Mouse (Mus musculus): ENCODE measurements around the gene Slamf6.
"Not testable (repeated sequence)": the region's sequence is repeated elsewhere in the genome, so short reads cannot be mapped to it uniquely, and the experiment has no call there.

The Slamf6 gene

DNA sequence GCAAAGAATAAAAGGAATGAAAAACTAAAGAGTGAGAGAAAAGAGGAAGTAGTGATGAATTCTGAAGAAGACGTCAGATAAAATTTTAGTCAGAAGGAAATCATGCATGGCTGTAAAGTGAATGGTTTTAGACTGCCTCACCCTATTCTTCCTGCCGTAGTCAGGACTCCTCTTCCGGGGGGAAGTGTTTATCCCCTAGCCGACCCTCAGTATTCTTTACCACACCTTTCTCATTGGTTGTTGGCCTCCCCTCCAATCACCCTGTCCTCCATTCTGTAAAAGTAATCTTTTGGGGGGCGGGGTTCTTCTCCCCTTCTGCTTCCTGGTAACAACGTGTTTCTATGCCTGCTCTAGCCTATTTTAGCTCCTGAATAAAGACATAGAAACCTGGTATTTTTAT, 37.8 kb downstream of the Slamf6 start:
- in situ Hi-C loops (cut with MboI, MseI): no loop called here

DNA sequence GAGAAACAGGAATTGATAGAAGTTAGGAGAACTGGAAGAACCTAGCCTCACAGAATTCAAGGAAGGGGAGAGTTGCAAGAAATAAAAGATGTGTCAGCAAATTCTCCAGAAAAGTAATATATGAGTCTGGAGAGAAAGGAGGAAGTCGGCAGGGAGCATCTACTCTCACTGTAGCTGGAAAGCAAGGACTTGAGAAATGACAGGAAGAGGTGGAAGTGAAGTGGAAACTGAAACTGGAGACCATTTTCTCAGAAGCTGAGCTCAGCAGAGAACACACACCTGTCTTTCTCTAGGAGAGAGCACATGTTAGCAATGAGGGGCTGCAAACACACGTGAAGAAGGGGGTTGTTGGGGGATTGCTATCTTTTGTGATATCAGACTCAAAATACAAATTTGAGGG, 40.1 kb downstream of the Slamf6 start:
- in situ Hi-C loops (cut with MboI, MseI): no loop called here

DNA sequence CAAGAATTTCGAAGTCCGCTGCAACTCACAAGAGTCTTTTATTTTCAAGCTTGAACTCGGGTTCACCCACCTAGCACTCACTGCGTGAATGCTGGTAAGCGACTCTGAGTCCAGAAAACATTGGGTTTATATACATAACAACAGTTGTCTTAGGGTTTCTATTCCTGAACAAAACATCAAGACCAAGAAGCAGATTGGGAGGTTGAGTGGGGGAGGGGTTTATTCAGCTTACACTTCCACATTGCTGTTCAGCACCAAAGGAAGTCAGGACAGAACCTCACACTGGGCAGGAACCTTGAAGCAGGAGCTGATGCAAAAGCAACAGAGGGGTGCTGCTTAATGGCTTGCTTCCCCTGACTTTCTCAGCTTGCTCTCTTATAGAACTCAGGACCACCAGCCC, 43.4 kb downstream of the Slamf6 start:
- in situ Hi-C loops (cut with MboI, MseI): no loop called here

DNA sequence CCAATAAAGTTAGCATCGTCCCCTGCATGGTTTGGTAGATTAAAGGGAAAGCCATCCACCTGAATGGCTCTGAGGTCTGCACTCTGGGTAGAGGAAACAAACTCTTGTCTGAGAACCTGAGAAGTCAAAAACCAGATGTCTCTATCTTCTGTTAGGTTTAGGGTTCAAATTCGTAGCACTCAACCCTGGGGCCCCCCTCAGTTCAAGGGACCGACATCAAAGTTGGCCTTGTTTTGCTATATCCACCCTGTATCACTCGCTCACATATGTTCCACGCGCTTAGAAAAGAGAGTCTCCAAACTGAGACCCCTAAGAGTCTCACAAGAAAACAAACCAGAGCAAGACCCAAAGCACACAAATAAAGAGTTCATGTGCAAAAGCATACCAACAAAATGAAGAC, 44.4 kb downstream of the Slamf6 start:
- in situ Hi-C loops (cut with MboI, MseI): no loop called here

DNA sequence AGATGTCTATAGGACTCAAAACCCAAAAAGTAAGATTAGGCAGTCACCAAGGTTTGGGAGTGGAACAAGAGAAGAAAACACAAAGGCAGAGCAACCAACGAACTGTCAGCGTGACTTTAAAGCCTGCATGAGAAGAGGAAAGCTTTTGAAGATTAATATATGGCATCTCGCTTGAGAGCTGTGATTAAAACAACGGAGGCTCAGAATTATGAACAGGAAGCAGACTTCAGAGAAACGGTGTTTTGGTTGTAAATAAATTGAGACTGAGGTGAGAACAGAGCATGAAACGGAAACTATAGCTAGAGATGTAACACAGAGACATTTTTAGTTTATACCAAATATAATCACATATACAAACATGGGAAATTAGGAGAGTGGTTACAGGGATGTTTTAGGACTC, 46.3 kb downstream of the Slamf6 start:
- in situ Hi-C loops (cut with MboI, MseI): no loop called here

DNA sequence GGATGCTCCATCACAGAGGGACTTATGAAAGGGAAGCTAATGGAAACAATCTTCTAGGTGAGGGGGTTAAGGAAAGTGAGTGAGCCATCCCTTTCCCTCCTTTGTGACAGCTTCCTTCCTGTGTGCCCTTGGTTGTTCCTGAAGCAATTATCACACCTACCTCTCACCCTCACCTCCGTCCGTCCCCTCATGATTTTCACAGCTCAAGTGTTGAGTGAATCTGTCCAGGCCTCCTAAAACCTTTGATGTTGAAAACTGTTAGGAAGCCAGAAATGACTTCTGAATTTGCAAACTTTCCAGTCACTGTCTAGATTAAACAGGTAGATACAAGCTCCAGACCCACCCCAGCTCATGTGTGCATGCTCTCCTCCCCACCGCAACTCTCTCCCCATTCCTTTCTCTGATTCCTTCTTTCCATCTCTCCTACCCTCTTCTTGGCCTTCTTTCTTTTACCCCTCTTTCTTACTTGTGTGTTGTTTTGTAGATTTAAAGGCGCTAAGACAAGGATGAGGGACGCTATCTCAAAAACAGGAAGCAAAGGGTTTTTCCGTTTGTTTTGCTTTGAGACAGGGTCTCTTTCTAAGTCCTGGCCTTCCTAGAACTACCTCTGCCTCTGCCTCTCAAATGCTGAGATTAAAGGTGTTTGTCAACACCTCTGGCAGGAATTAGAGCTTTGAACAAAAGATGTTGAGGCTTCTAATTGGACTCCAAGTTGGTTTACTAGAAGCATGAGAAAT, 48.9 kb downstream of the Slamf6 start:
- in situ Hi-C loops (cut with MboI, MseI): no loop called here

DNA sequence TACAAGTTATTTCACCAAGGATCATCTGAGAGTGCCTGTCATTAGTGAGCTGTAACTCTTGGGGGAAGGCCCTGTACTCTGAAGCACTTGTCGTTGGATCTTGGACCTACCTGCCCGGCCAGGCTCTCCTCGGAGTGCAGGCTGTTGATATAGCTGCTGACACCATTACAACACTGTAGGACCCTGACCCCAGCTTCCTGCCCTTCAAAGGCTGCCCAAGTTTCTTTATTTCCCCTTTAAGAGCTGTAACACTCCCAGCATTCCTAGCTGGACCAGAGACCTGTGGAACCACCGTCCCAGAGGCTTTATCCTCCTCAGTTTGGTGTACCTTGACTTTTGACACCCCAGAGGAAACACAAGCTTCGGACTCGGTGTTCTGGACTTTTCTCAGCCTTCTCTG, 51.9 kb downstream of the Slamf6 start:
- in situ Hi-C loops (cut with MboI, MseI): no loop called here

DNA sequence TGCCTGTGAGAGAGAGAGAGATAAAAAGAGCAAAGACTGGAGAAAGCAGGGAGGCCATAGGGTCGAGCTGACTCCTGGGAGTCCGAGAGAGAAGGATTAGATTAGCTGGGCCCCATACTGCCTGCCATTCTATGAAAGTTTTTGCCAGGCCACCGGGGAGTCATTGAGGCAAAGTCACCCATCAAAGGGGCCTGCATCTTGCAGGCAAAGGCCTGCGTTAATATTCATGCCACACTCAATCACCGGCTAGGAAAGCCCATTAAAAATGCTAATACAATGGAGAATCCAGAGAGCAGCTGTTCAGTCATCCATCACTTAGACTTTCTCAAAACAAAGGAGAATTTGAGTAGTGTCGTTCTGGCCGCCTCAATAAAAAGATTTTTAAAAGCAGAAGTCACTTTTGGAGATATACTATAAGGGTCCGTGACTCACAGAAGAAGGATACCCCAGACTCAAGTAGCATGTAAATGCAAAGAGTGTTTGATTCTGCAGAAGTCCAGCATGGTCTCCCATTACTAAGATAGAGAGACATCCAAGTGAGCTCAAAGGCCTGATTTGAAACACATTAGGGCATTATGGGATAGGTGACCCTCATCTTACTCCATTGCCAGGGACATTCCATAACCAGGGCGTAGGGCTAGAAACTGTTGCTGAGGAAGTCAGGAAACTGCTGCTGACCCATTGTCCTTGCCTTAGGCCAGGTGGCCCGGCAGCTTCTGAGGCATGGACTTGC, 53.7 kb downstream of the Slamf6 start:
- in situ Hi-C loops (cut with MboI, MseI): no loop called here

DNA sequence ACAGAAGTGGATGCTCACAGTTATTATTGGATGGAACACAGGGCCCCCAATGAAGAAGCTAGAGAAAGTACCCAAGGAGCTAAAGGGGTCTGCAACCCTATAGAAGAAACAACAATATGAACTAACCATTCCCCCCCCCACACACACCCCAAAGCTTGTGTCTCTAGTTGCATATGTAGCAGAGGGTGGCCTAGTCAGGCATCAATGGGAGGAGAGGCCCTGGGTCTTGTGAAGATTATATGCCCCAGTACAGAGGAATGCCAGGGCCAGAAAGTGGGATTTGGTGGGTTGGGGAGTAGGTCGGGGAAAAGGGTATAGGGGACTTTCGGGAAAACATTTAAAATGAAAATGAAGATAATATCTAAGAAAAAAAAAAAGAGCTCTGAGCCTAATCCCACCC, 57.0 kb downstream of the Slamf6 start:
- in situ Hi-C loops (cut with MboI, MseI): not testable (repeated sequence)

DNA sequence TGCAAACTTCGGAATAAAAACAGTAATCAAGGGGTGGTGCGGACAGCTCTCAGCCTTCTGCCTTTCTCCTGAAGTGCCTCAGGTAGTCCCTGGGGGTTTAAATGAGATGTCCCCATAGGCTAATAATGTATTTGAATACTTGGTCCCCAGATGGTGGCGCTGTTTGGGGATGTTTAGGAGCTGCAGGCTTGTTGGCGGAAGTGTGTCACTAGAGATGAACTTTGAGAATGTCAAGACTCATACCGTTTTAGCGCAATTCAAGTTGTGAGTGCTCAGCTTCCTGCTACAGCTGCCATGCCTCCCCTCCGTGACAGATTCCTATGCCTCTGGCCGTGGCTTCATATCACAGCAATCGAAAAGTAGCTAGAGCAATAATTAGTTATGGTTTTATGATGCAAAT, 58.1 kb downstream of the Slamf6 start:
- in situ Hi-C loops (cut with MboI, MseI): no loop called here

DNA sequence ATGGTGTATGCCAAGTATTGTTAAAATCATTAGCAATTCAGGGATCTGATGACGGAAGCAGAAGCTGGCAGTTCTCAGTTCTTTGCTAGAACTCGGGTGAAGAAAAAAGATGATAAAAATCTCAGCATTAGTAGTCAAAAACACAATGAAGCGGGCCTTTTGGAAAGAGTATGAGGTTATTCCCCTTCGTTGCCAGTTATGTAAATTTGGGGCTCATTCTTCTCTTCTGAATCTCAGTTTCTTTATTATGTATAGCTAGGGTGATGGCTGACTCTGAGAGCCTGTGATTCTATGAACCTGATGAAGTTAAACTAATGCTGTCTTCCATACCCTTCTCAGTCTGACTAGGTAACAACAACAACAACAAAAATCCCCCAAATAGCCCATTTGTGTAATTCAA, 58.5 kb downstream of the Slamf6 start:
- in situ Hi-C loops (cut with MboI, MseI): no loop called here

DNA sequence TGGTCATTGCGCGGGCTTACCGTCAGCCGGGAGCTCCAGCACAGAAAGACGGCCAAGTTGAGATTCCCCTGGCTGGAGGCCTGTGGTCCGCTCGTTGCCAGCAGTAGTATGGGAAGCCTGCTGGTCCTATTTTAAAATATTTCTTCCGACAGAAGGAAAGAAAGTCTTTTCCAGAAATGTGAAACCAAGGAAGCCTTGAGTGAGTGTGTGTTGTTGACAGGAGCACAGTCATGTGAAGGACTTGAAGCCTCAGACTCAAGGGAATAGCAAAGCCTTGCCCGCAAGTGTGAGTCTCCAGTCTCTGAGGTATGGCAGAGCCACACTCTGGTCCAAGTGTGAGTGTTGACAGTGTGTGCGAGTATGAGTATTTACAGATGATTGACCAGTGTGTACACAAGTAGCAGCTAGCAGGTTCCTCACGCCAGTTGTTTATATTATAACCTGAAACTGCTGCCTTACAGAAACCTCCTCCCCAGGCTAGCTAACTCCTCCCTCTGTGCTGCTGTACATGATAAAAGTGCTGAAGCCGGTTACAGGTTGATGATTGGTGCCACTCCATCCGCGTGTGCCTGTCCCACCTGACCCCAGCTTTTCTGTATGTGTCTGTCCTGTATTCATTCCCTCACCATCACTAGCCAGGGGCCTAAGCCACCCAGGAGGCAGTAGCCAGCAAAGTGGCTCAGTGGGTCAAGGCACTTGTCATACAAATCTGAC, 59.7 kb downstream of the Slamf6 start:
- in situ Hi-C loops (cut with MboI, MseI): no loop called here

DNA sequence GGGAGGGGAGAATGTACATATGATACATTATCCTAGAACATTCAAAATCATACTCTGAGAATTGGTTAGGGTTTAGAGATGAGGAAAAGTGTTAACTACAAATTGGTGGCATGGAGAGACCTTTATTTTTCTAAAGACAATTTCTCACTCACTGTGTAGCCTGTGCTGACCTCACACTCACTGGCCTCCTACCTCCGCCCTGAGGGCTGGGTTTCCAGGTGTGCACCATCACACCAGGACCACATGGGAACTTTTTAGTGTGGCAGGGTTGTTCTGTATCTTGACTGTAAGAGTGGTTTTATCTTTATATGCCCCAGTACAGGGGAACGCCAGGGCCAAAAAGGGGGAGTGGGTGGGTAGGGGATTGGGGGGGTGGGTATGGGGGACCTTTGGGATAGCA, 60.6 kb downstream of the Slamf6 start:
- in situ Hi-C loops (cut with MboI, MseI): no loop called here

DNA sequence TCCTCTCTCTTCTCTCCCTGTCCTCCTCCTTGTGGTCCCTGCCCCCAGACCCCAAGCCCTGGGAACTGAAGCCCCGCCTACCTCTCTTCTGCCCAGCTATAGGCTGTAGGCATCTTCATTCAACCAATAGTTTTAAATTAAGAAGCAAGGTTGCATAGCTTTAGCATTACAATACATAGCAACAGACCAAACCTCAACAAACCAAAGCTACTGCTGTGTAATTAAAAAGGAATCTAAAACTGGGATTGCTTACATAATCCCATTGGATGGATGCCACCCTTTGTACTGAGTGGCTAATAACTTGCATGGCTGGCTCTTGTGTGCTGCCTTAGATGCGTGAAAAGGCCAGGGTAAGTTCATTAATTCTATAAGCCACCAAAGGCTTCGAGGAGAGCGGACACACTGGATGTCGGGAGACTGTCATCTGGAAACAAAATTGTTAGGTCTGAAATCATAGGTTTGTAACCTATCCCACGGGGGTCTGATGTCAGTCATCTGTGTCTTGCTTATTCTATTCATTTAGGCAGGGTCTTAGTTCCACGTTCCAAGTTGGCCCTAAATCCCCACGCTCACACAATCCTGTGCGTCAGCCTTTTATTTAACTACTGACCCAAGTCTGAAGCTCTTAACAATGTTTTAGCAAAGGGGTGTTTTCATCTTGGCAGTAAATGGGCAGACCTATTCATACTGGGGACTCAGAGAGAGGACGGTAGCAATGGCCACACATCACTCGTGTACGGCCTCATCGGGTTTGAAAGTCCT, 62.8 kb downstream of the Slamf6 start:
- in situ Hi-C loops (cut with MboI, MseI): loop anchor here in 1 of 2 experiments (5.0 kb wide), 1 partner anchor 63 kb away; the partner anchor contains the start of gene Slamf6

DNA sequence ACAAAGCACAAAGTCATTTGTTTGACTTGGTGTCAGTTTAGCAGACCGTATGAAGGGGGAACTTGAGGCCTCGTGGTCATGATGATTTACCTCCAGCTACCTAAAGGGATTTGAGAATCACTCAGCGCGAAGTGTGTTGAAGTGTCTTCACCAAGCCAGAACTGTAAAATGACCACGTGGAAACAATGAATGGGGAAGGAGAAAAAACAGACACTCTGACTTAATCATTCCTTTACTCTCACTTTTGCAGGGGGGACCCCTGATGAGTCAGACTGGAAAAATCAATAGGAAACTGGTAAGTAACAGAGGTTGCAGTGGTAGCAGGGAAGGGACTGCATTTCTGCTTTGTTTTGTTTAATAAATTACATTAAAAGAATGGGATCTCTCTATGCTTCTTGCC, 64.9 kb downstream of the Slamf6 start:
- in situ Hi-C loops (cut with MboI, MseI): loop anchor here in 1 of 2 experiments (5.0 kb wide), 1 partner anchor 65 kb away; the partner anchor contains the start of gene Slamf6

DNA sequence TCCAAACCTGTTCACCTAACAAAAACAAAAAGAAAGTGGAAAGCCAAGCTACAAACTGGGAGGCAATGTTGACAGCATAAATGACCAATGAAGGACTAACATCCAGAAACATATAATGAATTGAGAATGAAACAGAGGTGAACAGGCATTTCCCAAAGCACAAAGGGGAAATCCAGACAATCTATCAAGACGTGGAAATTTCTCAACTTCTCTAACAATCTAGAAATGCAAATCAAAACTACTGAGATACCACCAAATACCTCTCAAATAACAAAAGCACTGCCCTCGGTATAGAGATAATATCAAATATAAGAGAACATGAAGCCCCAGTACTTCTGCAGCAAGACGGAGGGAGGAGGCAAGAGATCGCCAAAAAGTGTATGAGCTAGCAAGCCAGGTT, 65.4 kb downstream of the Slamf6 start:
- in situ Hi-C loops (cut with MboI, MseI): loop anchor here in 1 of 2 experiments (5.0 kb wide), 1 partner anchor 65 kb away; the partner anchor contains the start of gene Slamf6

DNA sequence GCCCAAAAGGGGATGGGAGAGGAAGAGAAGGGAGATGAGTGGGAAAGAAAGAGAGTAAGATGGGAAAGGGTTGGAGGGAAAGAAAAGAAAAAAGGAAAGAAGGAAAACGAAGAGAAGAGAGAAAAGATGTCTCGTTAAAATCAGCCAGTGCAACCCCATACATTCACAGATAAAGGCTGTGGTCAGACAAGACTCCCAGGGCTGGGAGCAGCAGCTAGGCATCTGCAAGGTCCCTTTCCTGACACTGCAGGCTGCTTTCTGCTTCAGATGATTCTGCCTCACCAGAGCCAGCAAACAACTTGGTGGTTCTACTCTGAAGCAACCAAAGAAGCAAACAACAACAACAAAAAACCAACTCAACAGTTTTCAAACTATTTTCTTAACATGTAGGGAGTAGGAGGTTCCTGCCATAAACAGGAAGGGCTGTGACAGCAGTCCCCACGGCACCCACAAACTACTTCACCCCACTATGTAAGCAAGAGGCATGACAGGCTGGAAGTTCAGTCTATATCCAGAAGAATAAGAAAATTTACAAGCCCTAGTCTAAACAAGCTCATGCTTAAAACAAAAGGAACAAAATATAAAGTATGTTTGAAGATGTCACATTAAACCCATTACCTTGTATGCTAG, 66.2 kb downstream of the Slamf6 start:
- in situ Hi-C loops (cut with MboI, MseI): loop anchor here in 1 of 2 experiments (5.0 kb wide), 1 partner anchor 66 kb away; the partner anchor contains the start of gene Slamf6

DNA sequence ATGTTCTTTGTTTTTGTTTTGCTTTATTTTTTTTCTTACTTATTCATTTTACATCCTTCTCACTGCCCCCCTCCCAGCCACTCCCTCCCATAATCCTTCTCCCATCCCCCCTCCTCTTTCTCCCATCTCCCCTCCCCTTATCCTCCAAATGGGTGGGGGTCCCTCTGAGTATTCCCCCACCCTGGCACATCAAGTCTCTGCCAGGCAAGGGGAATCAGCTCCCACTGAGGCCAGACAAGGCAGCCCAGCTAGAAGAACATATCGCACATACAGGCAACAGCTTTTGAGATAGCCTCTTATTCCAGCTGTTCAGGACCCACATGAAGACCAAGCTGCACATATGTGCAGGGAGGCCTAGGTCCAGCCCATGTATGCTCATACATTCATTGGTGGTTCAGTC, 66.8 kb downstream of the Slamf6 start:
- in situ Hi-C loops (cut with MboI, MseI): loop anchor here in 1 of 2 experiments (5.0 kb wide), 1 partner anchor 67 kb away; the partner anchor contains the start of gene Slamf6

DNA sequence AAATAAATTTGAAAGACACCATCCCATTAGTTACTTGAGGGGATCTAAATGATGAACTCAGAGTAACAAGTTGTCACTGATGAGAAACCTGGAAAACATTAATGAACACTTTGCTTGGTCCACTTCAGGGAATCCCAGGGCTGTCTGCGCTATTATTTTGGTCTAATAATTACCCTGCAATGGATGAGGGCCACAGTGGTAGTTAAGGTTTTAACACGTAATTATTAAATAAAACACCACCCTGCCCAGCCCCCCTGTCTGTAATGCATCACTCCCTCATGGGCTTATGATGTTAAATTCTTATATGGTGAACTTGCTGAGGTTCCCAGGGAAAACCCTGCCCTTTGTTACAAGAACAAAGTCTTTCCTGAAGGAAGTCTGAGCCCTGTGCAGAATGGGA, 74.6 kb downstream of the Slamf6 start:
- in situ Hi-C loops (cut with MboI, MseI): no loop called here

DNA sequence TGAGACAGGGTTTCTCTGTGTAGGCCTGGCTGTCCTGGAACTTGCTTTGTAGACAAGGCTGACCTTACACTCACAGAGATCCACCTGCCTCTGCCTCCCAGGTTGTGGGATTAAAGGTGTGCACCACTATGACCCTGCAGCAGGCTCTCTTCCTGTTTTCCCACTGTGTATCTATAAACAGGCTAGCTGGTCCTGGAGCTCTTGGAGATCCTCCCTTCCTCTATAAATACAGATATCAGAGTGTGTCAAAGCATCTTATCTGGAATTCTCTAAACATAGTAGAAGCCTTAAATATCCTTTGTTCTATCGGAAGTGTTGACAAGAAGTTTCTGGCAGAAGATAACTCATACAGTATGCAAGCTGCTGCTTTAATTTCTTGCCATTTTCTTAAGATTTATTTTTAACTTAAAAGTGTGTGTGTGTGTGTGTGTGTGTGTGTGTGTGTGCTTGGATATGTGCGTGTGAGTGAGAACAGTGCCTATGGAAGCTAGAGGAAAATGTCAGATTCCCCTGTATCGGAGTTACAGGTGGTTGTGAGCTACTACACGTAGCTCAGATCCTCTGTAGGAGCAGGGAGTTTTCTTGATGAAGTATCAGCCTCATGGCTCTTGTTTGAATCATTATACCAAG, 75.7 kb downstream of the Slamf6 start:
- in situ Hi-C loops (cut with MboI, MseI): no loop called here

Data from T-helper 17 cell (primary cell).